Mouse (Mus musculus) liver, embryonic 14.5 days (tissue): ENCODE data around the gene Echdc2. TPM values are rescaled to one million over a fixed set of nuclear protein-coding genes. Genes with fewer than 3 reads are reported as not detected.

Experiments
- ATAC-seq: fragments of 200-750 bp; cut with Nextera tagmentation; 2 replicates; pipeline ENCODE4 v1.8.0; 2017; ENCODE audit warnings: moderate number of reproducible peaks, mild to moderate bottlenecking, moderate library complexity; ENCODE audit not compliant: insufficient read depth
- DNase-seq, 3 experiments: peaks; one replicate each; pipeline ENCODE4 v3.0.0-alpha.2; 2012 to 2013; ENCODE audit warnings: low read depth in 3 of 3, low spot score in 3 of 3
- H3K27ac ChIP-seq: fragments of 300-500 bp; sonication (generic); 2 replicates; pipeline ENCODE4 v1.5.1; 2014; ENCODE audit warnings: moderate library complexity, mild to moderate bottlenecking, control low read depth, inconsistent platforms
- H3K27me3 ChIP-seq: fragments of 300-500 bp; sonication (generic); 2 replicates; pipeline ENCODE4 v1.6.1; 2014; ENCODE audit warnings: mild to moderate bottlenecking, low read length, moderate library complexity; ENCODE audit not compliant: control insufficient read depth, insufficient read depth
- H3K36me3 ChIP-seq: fragments of 300-500 bp; sonication (generic); replicated peaks from 2 replicates; pipeline ENCODE4 v1.6.1; 2014; ENCODE audit warnings: low read depth; ENCODE audit not compliant: control insufficient read depth, insufficient read depth
- H3K4me1 ChIP-seq, 2 experiments: fragments of 200-500 bp in 1 of 2; fragments of 300-500 bp in 1 of 2; sonication (generic) in 1 of 2; replicated peaks; 2 replicates each; pipeline ENCODE4 v1.6.1; 2012 to 2014; ENCODE audit warnings: antibody characterized with exemption in 1 of 2, inconsistent platforms in 1 of 2, low read length in 1 of 2; ENCODE audit not compliant: control insufficient read depth in 2 of 2, insufficient read depth in 2 of 2
- H3K4me2 ChIP-seq: fragments of 300-500 bp; sonication (generic); 2 replicates; pipeline ENCODE4 v1.6.1; 2014; ENCODE audit warnings: low read depth, mild to moderate bottlenecking, control low read depth, moderate library complexity
- H3K4me3 ChIP-seq, 2 experiments: fragments of 200-500 bp in 1 of 2; fragments of 300-500 bp in 1 of 2; sonication (generic) in 1 of 2; 2 replicates each; pipeline ENCODE4 v1.5.1; 2012 to 2014; ENCODE audit warnings: low read depth in 2 of 2, low read length in 2 of 2, mild to moderate bottlenecking in 2 of 2, control low read depth in 1 of 2, inconsistent platforms in 1 of 2, moderate library complexity in 1 of 2; ENCODE audit not compliant: insufficient read depth in 1 of 2
- H3K9ac ChIP-seq: fragments of 300-500 bp; sonication (generic); replicated peaks from 2 replicates; pipeline ENCODE4 v1.6.1; 2014; ENCODE audit warnings: mild to moderate bottlenecking, control low read depth, moderate library complexity
- H3K9me3 ChIP-seq: fragments of 300-500 bp; sonication (generic); 2 replicates; pipeline ENCODE4 v1.6.1; 2016; ENCODE audit warnings: low read length, mixed read lengths; ENCODE audit not compliant: control insufficient read depth
- CTCF ChIP-seq: IDR thresholded peaks from 2 replicates; pipeline ENCODE4 v1.5.1; 2016; ENCODE audit warnings: antibody characterized with exemption, low read depth, control low read depth
- EP300 ChIP-seq: IDR thresholded peaks from 2 replicates; pipeline ENCODE4 v1.6.1; 2016; ENCODE audit warnings: antibody characterized with exemption, low read depth
- WGBS: fragments of 180-500 bp; shearing (Covaris S2); extraction: QIAGEN DNeasy Blood & Tissue Kit; methylation state at CpG from one replicate; pipeline ENCODE4 v1.1.7; 2014; ENCODE audit not compliant: insufficient replicate concordance; 5-methylcytosine and 5-hydroxymethylcytosine counted together
- polyA plus RNA-seq, 2 experiments: library from polyadenylated mRNA; depleted of rRNA in 1 of 2; stranded (reverse) in 1 of 2; unstranded in 1 of 2; fragments of >200 nt; fragmentation: Nextera tagmentation in 1 of 2; extraction: Ambion mirVana in 1 of 2; gene quantifications; 2 replicates each; pipeline versions ENCODE4 v1.2.1 to v1.2.3; 2012 to 2014

Echdc2 gene
- polyA plus RNA-seq, 2 experiments = 11.1 to 12.7 TPM

- 0 out of 2 replicates have a peak, but pooled peaks have one; percentile 26 for ATAC-seq
- TF ChIP-seq EP300 (no peak), CTCF (no peak)
- Histone ChIP-seq H3K36me3 (no peaks in the 10 kb centered on the region), H3K4me2 (peak within 1 kb of the TSS; percentile 33), H3K27ac (no peak within 1 kb of the TSS), H3K27me3 (peaks cover 38% of the 10 kb centered on the region), H3K4me1 (no peaks in the 10 kb centered on the region), H3K9me3 (no peaks in the 10 kb centered on the region), H3K9ac (no peak within 1 kb of the TSS), H3K4me3 (peak within 1 kb of the TSS; percentile 37 to 45)
- DNase-seq = no peak
- WGBS = 4% methylated on average over 76 of the region's 107 CpGs
Observed at GRCm38 (mm10) chr4:108217332-108218179, 52.3 kb downstream of the Echdc2 start, which contains the start of gene Zyg11a. Gene Zyg11a, minus strand, starts transcription at chr4:108218048.

GRCm38 (mm10) chr4:108219019-108219418, 53.8 kb downstream of the Echdc2 start:
- TF ChIP-seq EP300 (no peak), CTCF (no peak)
- no peak overlapping the region for H3K27ac ChIP-seq
- no peaks in the 10 kb centered on the region for H3K4me1 ChIP-seq
- no peaks in the 10 kb centered on the region for H3K36me3 ChIP-seq
- DNase-seq (no peak), ATAC-seq (no peak)
- no peak overlapping the region for H3K4me2 ChIP-seq
- WGBS = 16% methylated on average over 9 of the region's 9 CpGs
- H3K9me3 ChIP-seq = no peaks in the 10 kb centered on the region
- H3K27me3 ChIP-seq = peaks cover 38% of the 10 kb centered on the region
- no peak overlapping the region for H3K4me3 ChIP-seq
- no peak overlapping the region for H3K9ac ChIP-seq

GRCm38 (mm10) chr4:108222507-108222906, 57.3 kb downstream of the Echdc2 start:
- no peaks in the 10 kb centered on the region for H3K36me3 ChIP-seq
- no peak overlapping the region for H3K9ac ChIP-seq
- H3K4me3 ChIP-seq = no peak overlapping the region
- H3K4me2 ChIP-seq = no peak overlapping the region
- TF ChIP-seq CTCF = no peak
- no peak for TF ChIP-seq EP300
- peaks cover 0 to 5% of the 10 kb centered on the region in 2 experiments; a peak in 1 of 4 replicates for H3K4me1 ChIP-seq
- peaks cover 20% of the 10 kb centered on the region for H3K27me3 ChIP-seq
- no peak for DNase-seq
- no peak for ATAC-seq
- 77% methylated on average over 5 of the region's 5 CpGs for WGBS
- no peaks in the 10 kb centered on the region for H3K9me3 ChIP-seq
- H3K27ac ChIP-seq = no peak overlapping the region

GRCm38 (mm10) chr4:108225341-108225872, 60.2 kb downstream of the Echdc2 start:
- Histone ChIP-seq H3K4me2 (no peak overlapping the region), H3K4me3 (no peak overlapping the region), H3K9me3 (no peaks in the 10 kb centered on the region), H3K27me3 (no peaks in the 10 kb centered on the region; the same call in 1 of the 2 replicates), H3K9ac (no peak overlapping the region), H3K27ac (no peak overlapping the region), H3K4me1 (peaks cover 0 to 5% of the 10 kb centered on the region in 2 experiments; a peak in 1 of 4 replicates), H3K36me3 (no peaks in the 10 kb centered on the region)
- no peak for ATAC-seq
- 59% methylated on average over 3 of the region's 3 CpGs for WGBS
- TF ChIP-seq CTCF = no peak
- no peak for TF ChIP-seq EP300
- peak in 2 of 3 experiments; percentile 5 to 9 for DNase-seq

Other genes starting within 250 kb of the Echdc2 start
- gene Cpt2, start 241.8 kb upstream of the Echdc2 start, polyA plus RNA-seq (2012; rRNA removed) = 21.5 and 25.8 TPM in 2 replicates
- gene Cpt2, start 241.8 kb upstream of the Echdc2 start, polyA plus RNA-seq (2014; fragmentation: Nextera tagmentation; extraction: Ambion mirVana) = 36.5 and 46.6 TPM in 2 replicates
- gene Slc1a7, start 197.1 kb upstream of the Echdc2 start, polyA plus RNA-seq (2012; rRNA removed) = 0.03 TPM in 2 replicates
- not detected in 2 replicates for gene Slc1a7, start 197.1 kb upstream of the Echdc2 start, polyA plus RNA-seq (2014; fragmentation: Nextera tagmentation; extraction: Ambion mirVana)
- gene Podn, start 69.0 kb upstream of the Echdc2 start, polyA plus RNA-seq (2012; rRNA removed) = 0.66 and 0.69 TPM in 2 replicates
- gene Podn, start 69.0 kb upstream of the Echdc2 start, polyA plus RNA-seq (2014; fragmentation: Nextera tagmentation; extraction: Ambion mirVana) = 0.18 and 0.25 TPM in 2 replicates
- gene Scp2, start 20.4 kb upstream of the Echdc2 start, polyA plus RNA-seq (2012; rRNA removed) = 118 and 195 TPM in 2 replicates
- 311 and 314 TPM in 2 replicates for gene Scp2, start 20.4 kb upstream of the Echdc2 start, polyA plus RNA-seq (2014; fragmentation: Nextera tagmentation; extraction: Ambion mirVana)
- gene Zyg11a, start 52.6 kb downstream of the Echdc2 start, polyA plus RNA-seq (2012; rRNA removed) = 0.45 and 0.47 TPM in 2 replicates
- 0.14 and 0.25 TPM in 2 replicates for gene Zyg11a, start 52.6 kb downstream of the Echdc2 start, polyA plus RNA-seq (2014; fragmentation: Nextera tagmentation; extraction: Ambion mirVana)
- 1.6 and 2.2 TPM in 2 replicates for gene Zyg11b, start 135.7 kb downstream of the Echdc2 start, polyA plus RNA-seq (2012; rRNA removed)
- 2.3 and 3.2 TPM in 2 replicates for gene Zyg11b, start 135.7 kb downstream of the Echdc2 start, polyA plus RNA-seq (2014; fragmentation: Nextera tagmentation; extraction: Ambion mirVana)
- 9.3 and 11.0 TPM in 2 replicates for gene Coa7, start 162.7 kb downstream of the Echdc2 start, polyA plus RNA-seq (2012; rRNA removed)
- gene Coa7, start 162.7 kb downstream of the Echdc2 start, polyA plus RNA-seq (2014; fragmentation: Nextera tagmentation; extraction: Ambion mirVana) = 26.4 and 29.1 TPM in 2 replicates
- 0.14 and 0.20 TPM in 2 replicates for gene Shisal2a, start 217.9 kb downstream of the Echdc2 start, polyA plus RNA-seq (2012; rRNA removed)
- 0.29 TPM in 1 of 2 replicates, not detected in the other for gene Shisal2a, start 217.9 kb downstream of the Echdc2 start, polyA plus RNA-seq (2014; fragmentation: Nextera tagmentation; extraction: Ambion mirVana)
- gene Gpx7, start 241.5 kb downstream of the Echdc2 start, polyA plus RNA-seq (2012; rRNA removed) = 5.8 and 6.6 TPM in 2 replicates
- 7.6 and 8.2 TPM in 2 replicates for gene Gpx7, start 241.5 kb downstream of the Echdc2 start, polyA plus RNA-seq (2014; fragmentation: Nextera tagmentation; extraction: Ambion mirVana)